Mouse (Mus musculus) heart, embryonic 11.5 days (tissue): ENCODE results near the gene Apoo. TPM values are rescaled to one million over a fixed set of nuclear protein-coding genes. Genes with fewer than 3 reads are reported as not detected.

Source experiments
- microRNA-seq: library from miRNA; unstranded; fragments of <30 nt; microRNA quantifications from one replicate; pipeline ENCODE4, GENCODE M21; 2016; ENCODE audit warnings: borderline number of aligned reads
- polyA plus RNA-seq: library from polyadenylated mRNA; unstranded; fragments of >200 nt; fragmentation: Nextera tagmentation; extraction: Ambion mirVana; gene quantifications from 2 replicates; pipeline ENCODE4 v1.2.1, GENCODE M21; 2014

The Apoo gene
- polyA plus RNA-seq, 1 experiment from 2014 or later: 151 TPM

Small RNAs within 50 kb of the gene (microRNA-seq; reads per million reads assigned to microRNA genes)
- not detected for gene Gm44477

Other genes starting within 250 kb of the Apoo start
- gene Zfx, start 243.4 kb upstream of the Apoo start, polyA plus RNA-seq: 19.4 and 20.5 TPM in 2 replicates
- gene Eif2s3x, start 154.3 kb upstream of the Apoo start, polyA plus RNA-seq: 70.9 and 74.7 TPM in 2 replicates
- 4.4 and 5.2 TPM in 2 replicates for gene Klhl15, start 132.5 kb upstream of the Apoo start, polyA plus RNA-seq
- gene Fam90a1b, start 340 bp upstream of the Apoo start, polyA plus RNA-seq: 0.14 TPM in 1 of 2 replicates, not detected in the other
- gene Maged1, start 175.0 kb downstream of the Apoo start, polyA plus RNA-seq: 516 and 576 TPM in 2 replicates